Mouse (Mus musculus) kidney, adult 2 months (tissue): ENCODE data around the gene Sun3.

Source experiments
- CTCF ChIP-seq: fragments of 200-500 bp; conservative IDR thresholded peaks from 2 replicates; pipeline ENCODE4 v1.5.1; 2011; ENCODE audit warnings: low read depth, mild to moderate bottlenecking, control low read depth, low read length, moderate library complexity, mixed read lengths; ENCODE audit not compliant: insufficient read depth, insufficient read length
- POLR2A ChIP-seq: fragments of 200-500 bp; IDR thresholded peaks from one replicate; pipeline ENCODE4 v1.6.1; 2011; ENCODE audit warnings: low read depth, low read length, control low read depth

DNA sequence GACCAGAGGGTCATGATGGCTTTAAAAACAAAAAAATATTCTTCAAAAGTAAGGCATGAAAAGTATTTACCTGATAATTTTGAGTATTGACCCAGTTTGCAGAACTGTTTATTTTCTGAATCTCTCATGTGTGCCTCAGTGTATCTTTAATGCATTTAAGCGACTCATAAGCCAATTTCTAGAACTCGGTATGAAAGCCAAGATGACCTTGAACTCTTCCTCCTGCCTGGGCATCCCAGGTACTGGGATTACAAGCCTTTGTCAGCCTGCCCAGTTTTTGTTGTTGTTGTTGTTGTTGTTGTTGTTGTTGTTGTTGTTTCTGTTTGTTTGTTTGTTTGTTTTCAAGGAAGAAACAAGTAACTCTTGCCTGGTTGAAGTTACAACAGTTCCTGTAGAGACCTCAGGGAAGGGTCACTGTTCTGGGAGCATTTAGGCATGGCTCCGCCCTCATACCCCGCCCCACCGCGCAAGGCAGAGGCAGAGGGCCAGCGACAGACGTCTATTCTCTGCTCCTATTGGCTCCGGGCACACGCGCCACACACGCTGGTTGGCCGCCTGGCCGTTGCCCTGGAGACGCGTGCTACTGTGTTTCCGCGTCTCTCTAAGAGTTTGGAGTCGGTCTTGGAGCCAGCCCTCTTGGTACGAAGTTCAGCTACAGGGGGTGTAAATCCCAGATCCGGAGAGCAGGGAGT lies 634 bp downstream of the Sun3 start, which contains the start of gene Gm11992:
- no peak for TF ChIP-seq CTCF
- no peak for TF ChIP-seq POLR2A
